Mouse (Mus musculus) megakaryocyte, embryonic 14.5 days (primary cell): Measurements from ENCODE around the gene Bri3.

Experiments
- FLI1 ChIP-seq: IDR thresholded peaks from 2 replicates; pipeline ENCODE4 v1.6.1; 2012; ENCODE audit warnings: low read length, inconsistent platforms, mixed read lengths
- GATA1 ChIP-seq: IDR thresholded peaks from 3 replicates; pipeline ENCODE4 v1.6.1; 2012; ENCODE audit warnings: mixed read lengths, low read length, inconsistent platforms, borderline replicate concordance

DNA sequence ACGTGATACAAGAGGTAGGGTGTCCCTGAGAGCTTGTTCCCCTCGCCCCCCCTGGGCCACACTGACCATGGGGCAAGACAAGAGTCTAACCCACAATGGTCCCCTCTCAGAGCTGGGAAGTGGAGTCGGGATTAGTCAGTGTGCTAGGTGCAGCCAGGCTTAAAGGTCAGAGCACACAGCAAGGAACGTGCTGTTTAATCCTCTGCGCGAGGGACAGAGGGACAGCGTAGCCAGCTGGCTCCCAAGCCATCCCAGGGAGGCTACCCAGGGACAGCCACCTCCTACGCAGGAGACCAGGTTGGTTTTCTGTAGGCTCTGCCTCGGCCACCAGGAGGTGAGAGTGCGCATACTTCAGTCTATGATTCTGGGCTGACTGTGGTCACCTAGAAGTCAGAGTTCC lies 39.3 kb upstream of the Bri3 start:
- TF ChIP-seq GATA1: no peak
- no peak for TF ChIP-seq FLI1
